ENCODE assay signal across 14 mouse cellular contexts in the genomic region with DNA sequence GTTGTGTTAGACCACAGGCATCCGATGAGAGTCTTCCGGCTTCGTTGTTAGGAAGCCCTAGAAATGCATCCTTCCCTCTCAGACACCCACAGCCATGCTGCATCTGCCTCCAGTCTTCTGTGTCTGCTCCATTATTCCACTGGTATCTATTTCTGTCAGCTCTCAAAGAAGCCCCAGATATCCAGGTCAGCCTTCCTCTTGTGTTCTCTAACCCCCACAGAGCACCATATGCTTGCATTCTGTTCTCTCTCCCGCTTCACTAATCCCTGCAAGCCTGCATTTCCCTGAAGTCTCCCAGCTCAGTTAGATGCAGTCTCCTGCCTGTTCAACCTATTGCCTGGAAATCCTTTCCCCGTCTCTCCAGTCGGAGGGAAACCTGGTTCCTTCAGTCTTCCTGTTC. TPM values are rescaled to one million over a fixed set of nuclear protein-coding genes. Genes with fewer than 3 reads are reported as not detected.
DNase-seq lines count a peak whose midpoint lies in the region; ATAC-seq and TF ChIP-seq lines count a peak whose summit lies in the region.
"Had no signal": no experiment of that assay in that cellular context is flagged by ENCODE, and none has a peak within 500 bp of the region (broad histone marks: within the 10 kb centered on the region; RNA-seq: fewer than 3 reads in every experiment).

No protein-coding gene starts in this region.

- peak; percentile 55; the same call in 1 of the 2 replicates for TF ChIP-seq POLR2A in cerebellum, adult 2 months (IDR thresholded peaks at IDR 0.05; ENCODE audit: borderline replicate concordance, insufficient read depth, low read length)

- H3K4me2 ChIP-seq in midbrain, postnatal 0 days (ENCODE audit: low read depth, low read length, poor library complexity, severe bottlenecking), result no peak overlapping the region
- H3K4me2 ChIP-seq: embryonic facial prominence, embryonic 12.5 days; forebrain, embryonic 15.5 days; limb, embryonic 13.5 days; lung, embryonic 15.5 days had no signal

- ATAC-seq in frontal cortex, adult (ENCODE audit: low TSS enrichment), result peak; percentile 90
- ATAC-seq in midbrain, postnatal 0 days (ENCODE audit: low FRiP score), result no peak
- ATAC-seq: forebrain, embryonic 15.5 days had no signal

- H3K4me3 ChIP-seq in cerebellum, adult 2 months (replicated peaks; ENCODE audit: insufficient read depth, low read depth, low read length), result no peak overlapping the region
- no peak overlapping the region for H3K4me3 ChIP-seq in midbrain, postnatal 0 days (ENCODE audit: low read depth, low read length)
- H3K4me3 ChIP-seq: embryonic facial prominence, embryonic 12.5 days; forebrain, embryonic 15.5 days; heart, adult 2 months; limb, embryonic 13.5 days; lung, embryonic 15.5 days had no signal

- no peaks in the 10 kb centered on the region for H3K9me3 ChIP-seq in midbrain, postnatal 0 days (ENCODE audit: low read length)
- H3K9me3 ChIP-seq: embryonic facial prominence, embryonic 12.5 days; forebrain, embryonic 15.5 days; limb, embryonic 13.5 days; lung, embryonic 15.5 days had no signal

- peaks cover 45% of the 10 kb centered on the region for H3K4me1 ChIP-seq in cerebellum, adult 2 months (ENCODE audit: control insufficient read depth, insufficient read depth, low read length)
- H3K4me1 ChIP-seq in midbrain, postnatal 0 days (ENCODE audit: insufficient read depth, low read length), result no peaks in the 10 kb centered on the region
- H3K4me1 ChIP-seq: embryonic facial prominence, embryonic 12.5 days; forebrain, embryonic 15.5 days; limb, embryonic 13.5 days; lung, embryonic 15.5 days had no signal

- TF ChIP-seq CTCF in cerebellum, adult 2 months (IDR thresholded peaks at IDR 0.05; ENCODE audit: borderline replicate concordance, insufficient read depth, low read depth, low read length), result no peak
- no peak for TF ChIP-seq CTCF in midbrain, postnatal 0 days (IDR thresholded peaks at IDR 0.05)

- no peaks in the 10 kb centered on the region for H3K27me3 ChIP-seq in cerebellum, adult 2 months (ENCODE audit: control insufficient read depth, insufficient read depth, low read length)
- H3K27me3 ChIP-seq in midbrain, postnatal 0 days (ENCODE audit: insufficient read depth, low read length), result no peaks in the 10 kb centered on the region
- H3K27me3 ChIP-seq: embryonic facial prominence, embryonic 12.5 days; forebrain, embryonic 15.5 days; limb, embryonic 13.5 days; lung, embryonic 15.5 days had no signal

- no peaks in the 10 kb centered on the region for H3K36me3 ChIP-seq in midbrain, postnatal 0 days (ENCODE audit: insufficient read depth, low read length)
- H3K36me3 ChIP-seq: embryonic facial prominence, embryonic 12.5 days; forebrain, embryonic 15.5 days; limb, embryonic 13.5 days; lung, embryonic 15.5 days had no signal

- no peak overlapping the region for H3K9ac ChIP-seq in midbrain, postnatal 0 days (replicated peaks; ENCODE audit: low read length, poor library complexity, severe bottlenecking)
- H3K9ac ChIP-seq: embryonic facial prominence, embryonic 12.5 days; forebrain, embryonic 15.5 days; limb, embryonic 13.5 days; lung, embryonic 15.5 days had no signal

- 4% methylated on average over 6 of the region's 6 CpGs for WGBS in cerebellum, adult 2 months
- WGBS in midbrain, postnatal 0 days, result 28% methylated on average over 6 of the region's 6 CpGs

- no peak for DNase-seq in frontal cortex, postnatal 14 days (ENCODE audit: low spot score in 2 of 2)
- DNase-seq in cerebellum, adult 2 months, result peak; percentile 91 to 98
- DNase-seq in layer of hippocampus, adult 9-10 months (ENCODE audit: low spot score), result peak; percentile 29
- peak; percentile 40 for DNase-seq in midbrain, postnatal 0 days (ENCODE audit: low spot score)
- DNase-seq in B cell, adult 2 months, result no peak
- no peak for DNase-seq in embryo, embryonic 11 days
- no peak for DNase-seq in ovary, postnatal 10 days (ENCODE audit: low spot score)
- DNase-seq: heart, adult 2 months; kidney, adult 9 months had no signal

- peak overlapping the region; percentile 91; the same call in 1 of the 2 replicates for H3K27ac ChIP-seq in cerebellum, adult 2 months (ENCODE audit: insufficient read depth, low read length)
- 0 out of 2 replicates have a peak overlapping the region, but pooled peaks have one; percentile 38 for H3K27ac ChIP-seq in midbrain, postnatal 0 days (ENCODE audit: low read depth, low read length)
- H3K27ac ChIP-seq: embryonic facial prominence, embryonic 12.5 days; forebrain, embryonic 15.5 days; heart, adult 2 months; limb, embryonic 13.5 days; lung, embryonic 15.5 days had no signal

RNA-seq across cellular contexts. Expression of a gene that starts 53.6 kb away (rescaled TPM):
- polyA plus RNA-seq in cerebellum, adult 2 months (2012; rRNA removed), result 75.4 and 79.7 TPM in 2 replicates
- total RNA-seq in midbrain, postnatal 0 days (2014; rRNA removed), result 87.9 and 89.2 TPM in 2 replicates
- 17.1 and 18.2 TPM in 2 replicates for polyA plus RNA-seq in midbrain, postnatal 0 days (2015; fragmentation: Nextera tagmentation; extraction: Ambion mirVana)

Comparison
In these comparisons a context has a peak if more than half of its experiments do, and no peak if none do; other contexts are left out.
1. DNase-seq: peak in cerebellum, adult 2 months (2 of 2), layer of hippocampus, adult 9-10 months (single experiment) and midbrain, postnatal 0 days (single experiment); none in frontal cortex, postnatal 14 days (0 of 2), B cell, adult 2 months (0 of 2), embryo, embryonic 11 days (single experiment) and ovary, postnatal 10 days (single experiment).